Mouse (Mus musculus): Measurements from ENCODE around the gene 2610028H24Rik.

DNA sequence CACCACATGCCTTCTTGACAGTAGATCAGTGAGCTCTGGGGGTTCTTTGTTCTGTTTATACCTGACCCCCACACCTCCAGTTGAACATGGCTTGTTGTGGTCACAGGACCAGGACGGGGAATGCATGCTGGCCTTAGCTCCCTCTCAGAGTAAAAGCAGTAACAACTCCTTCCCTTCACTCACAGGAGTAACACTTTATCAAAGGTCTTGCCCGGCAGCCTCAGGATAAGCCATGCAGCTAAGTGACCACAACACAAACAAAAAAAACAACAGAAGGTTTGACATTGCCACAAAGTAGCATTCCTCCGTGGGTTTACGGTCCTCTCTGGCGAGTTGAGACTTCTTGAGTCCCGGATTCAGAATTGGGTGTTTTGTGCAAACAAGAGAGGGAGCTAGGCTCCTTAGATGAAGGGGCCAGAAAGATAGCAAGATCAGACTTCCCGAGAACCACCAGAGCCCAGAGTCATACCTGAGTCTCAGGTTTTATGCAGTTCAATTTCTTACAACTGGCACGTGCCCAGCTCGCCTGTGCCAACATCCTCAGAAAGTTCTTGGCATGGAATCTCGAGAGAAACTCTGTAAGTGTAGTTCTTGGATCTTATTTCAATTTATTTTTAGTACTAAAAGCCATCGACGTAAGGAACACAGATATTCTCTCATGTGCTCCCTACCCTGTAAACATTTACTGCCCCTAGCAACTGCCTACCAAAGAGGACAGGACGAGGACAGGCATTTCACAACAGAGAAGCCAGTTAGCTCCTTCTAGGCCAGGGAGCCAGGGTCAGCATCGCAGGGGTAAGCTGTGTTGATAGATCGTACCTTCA lies 1.3 kb upstream of the 2610028H24Rik start:
- TF ChIP-seq CTCF (IDR thresholded peaks at IDR 0.05; ENCODE audit: low read depth), result no peak
- no peak for TF ChIP-seq EP300 (optimal IDR thresholded peaks at IDR 0.05)

All from stomach, postnatal 0 days (tissue).